Mouse (Mus musculus): Measurements from ENCODE around the gene Col17a1.
A peak's percentile ranks its signal among the peaks of the same experiment; 100 is the strongest.

The Col17a1 gene

DNA sequence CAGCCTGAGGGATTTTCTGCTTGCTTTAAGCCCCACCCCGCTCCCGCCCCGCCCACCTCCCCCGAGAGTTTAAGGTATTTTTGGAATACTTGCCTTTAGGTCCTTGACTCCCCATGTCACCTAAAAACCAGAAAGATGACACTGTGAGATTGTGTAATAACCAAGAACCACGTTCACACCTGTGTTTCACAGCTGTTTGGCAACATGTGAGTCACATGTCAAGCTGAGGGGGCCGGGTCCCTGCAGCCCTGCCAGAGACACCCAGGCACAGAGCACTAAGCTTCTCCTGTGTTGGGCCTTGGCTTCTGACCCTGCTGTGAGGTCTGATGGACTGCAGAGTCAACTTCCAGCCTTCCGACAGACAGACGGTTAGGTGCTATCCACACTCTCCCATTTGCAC is 24.3 kb downstream of the Col17a1 start:
- DNase-seq (ENCODE audit: low spot score), result no peak

DNA sequence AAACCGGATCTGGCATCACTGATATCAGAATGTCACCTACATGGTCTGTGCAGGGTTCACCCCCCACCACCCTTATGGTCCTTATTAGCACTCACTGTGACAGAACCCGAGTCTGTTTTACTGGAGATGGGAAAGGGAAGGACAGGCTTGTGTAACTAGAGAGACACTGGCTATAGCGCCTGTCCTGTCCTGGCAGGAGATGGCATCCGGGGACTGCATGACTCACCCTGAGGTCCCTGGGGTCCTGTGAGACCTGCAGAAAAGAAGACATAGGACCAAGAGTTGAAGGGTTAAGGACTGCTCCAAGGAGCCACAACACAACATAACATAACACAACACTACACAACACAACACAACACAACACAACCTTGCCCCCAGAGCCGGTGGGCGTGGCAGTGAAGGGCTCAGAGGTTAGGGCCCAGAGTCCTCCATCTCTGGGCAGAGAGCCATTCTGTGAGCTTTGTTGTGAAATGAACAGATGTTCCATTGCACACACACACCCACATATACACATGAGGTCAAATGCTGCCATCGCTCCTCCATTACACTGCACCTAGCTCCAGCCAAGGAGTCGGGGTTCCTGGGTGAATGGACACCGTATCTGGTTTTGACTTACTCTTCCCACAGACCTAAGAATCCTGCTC is 32.0 kb downstream of the Col17a1 start:
- DNase-seq (ENCODE audit: low spot score), result no peak

DNA sequence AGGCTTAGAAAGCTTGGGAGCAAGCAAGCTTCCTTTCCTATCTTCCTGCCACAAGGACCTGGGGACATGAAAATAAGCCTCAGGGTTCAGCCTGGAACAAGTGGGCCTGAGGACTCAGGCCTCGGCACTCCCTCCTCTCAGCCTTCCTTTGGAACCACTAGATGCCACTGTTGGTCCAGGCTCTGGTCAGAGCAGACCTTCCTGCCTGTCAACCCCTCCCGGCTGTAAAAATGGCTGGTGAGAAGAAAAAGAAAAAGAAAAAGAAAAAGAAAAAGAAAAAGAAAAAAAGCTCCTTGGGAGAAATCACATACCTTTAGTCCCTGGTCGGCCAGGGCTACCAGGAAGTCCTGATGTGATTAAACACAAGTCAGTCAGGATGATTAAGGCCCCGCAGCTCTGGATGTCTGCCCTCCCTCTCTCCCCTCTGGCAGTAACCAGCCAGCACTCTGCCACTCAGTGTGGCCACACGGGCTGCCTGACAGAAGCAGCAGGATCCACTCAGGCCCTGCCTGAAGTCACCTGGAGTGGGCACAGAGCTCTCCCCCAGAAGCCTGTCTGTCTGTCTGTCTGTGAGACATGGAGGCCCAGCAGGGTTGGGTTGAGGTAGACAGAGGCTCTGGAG is 32.9 kb downstream of the Col17a1 start:
- peak; percentile 79 for DNase-seq (ENCODE audit: low spot score)

DNA sequence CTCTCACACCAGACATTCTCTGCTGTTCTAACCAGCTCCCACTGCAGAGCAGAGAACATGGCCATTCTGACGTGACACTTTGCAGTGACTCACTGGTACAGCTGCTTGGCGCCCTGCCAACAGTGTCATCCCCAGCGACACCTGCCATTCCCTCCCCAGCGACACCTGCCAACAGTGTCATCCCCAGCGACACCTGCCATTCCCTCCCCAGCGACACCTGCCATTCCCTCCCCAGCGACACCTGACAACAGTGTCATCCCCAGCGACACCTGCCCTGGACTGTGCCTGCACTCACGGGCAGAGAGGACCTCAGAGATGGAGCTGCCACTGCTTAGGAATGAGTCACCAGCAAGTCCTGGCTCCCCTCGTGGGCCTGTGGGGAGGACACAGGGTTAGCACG is 37.0 kb downstream of the Col17a1 start:
- DNase-seq (ENCODE audit: low spot score), result no peak

DNA sequence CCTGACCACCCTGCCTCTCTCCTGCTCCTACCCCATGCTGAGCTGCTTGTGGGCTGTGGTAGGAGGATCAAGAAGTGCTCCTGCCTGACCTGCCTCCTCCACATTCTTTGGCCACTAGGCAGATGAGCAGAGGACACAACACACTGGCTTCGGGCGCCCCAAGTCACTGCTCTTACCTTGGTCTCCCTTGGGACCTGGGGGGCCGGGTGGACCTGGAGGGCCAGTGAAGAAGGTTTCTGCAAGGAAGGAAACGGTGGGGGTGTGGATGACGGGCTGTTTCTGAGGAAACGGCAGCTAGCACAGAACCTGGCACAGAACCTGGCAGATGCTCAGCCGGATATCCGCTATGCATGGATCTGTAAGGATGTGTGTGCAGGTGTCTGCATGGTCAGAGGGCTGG is 38.7 kb downstream of the Col17a1 start:
- DNase-seq (ENCODE audit: low spot score), result no peak

DNA sequence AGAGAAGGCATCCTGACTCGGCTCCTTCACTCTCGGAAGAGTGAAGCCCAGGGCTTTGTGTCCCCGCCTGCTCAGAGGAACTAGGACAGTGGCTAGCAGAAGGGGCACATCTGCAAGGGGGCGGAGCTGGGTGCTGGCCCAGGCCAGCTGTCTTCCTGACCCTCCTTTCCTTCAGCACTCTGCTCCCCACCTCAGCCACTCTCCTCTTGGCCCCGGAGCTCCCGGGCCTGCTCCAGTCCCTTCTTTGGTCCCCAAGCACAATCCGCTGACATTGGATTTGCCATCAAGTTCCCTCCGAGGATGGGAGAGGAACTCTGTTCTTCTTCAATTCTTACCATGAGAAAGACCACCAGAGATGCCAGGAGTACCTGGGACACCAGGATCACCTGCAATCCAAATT is 39.6 kb downstream of the Col17a1 start:
- DNase-seq (ENCODE audit: low spot score), result no peak

DNA sequence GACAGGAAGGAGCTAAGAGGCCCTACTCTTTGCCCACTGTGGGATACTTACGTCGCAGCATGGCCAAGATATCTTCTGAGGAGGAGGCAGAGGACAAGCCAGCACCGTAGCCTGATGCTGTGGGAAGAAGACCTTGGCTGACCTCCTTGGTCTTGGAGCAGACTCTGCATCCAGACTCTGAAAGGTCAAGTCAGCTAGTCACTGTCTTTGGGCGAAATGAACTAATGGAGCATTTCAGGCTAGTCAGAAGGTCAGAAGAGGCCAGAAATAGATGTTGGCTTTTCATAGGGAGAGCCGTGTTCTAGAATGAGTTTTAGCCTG is 40.8 kb downstream of the Col17a1 start:
- no peak for DNase-seq (ENCODE audit: low spot score)

DNA sequence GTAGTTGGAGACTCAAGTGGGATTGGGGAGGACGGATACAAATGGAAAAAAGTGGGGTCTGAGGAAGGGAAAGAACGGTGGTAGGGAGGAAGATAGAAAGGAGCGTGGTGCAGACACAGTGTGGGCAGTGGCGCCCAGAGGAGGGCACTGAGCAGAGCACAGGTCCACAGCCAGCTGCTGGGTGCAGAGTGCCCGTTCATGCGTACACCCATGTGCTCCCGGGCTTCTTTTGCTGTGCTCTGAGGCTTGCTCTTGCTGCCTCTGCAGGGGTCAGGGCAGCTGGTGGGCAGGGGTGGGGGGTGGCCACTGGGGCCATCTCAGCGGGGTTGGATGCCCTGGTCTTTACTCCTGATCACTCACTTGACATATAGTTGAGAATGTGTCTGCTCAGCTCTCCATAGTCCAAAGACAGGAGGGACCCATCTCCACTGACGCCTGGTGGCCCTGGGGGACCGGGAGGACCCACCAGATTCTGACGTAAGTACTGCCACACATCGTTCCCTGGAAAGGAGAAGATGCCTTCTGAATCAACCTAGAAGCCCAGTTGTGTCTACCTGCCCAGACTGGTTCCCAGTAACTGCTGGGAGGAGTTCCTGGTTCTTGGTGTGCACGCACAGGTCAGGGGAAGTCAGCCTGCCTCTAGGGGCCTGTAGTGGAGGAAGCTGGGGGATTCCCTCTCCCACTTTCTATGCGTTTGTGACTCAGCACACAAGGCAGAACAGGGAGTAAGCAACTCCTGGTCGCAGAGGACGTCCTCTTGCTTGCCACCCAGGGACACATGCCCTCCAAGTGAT is 41.3 kb downstream of the Col17a1 start:
- no peak for DNase-seq (ENCODE audit: low spot score)

DNA sequence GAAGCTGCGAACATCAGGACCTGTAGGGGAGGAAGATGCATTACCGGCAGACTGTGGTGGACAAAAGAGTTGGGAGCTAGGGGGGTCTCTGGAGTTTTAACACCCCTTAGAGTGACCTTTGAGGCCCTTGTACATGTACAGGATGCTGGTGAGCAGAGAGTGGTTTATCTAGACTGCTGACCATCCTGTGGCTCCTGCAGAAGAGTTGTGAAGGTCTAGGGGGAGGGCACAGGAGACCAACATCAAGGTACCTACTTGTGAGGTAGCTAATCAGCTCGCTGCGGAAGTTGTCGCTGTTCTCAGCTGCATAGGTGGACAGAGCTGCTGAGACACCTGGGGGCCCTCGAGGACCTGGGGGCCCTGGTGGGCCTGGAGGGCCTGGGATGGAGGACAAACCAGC is 42.8 kb downstream of the Col17a1 start:
- DNase-seq (ENCODE audit: low spot score), result no peak

DNA sequence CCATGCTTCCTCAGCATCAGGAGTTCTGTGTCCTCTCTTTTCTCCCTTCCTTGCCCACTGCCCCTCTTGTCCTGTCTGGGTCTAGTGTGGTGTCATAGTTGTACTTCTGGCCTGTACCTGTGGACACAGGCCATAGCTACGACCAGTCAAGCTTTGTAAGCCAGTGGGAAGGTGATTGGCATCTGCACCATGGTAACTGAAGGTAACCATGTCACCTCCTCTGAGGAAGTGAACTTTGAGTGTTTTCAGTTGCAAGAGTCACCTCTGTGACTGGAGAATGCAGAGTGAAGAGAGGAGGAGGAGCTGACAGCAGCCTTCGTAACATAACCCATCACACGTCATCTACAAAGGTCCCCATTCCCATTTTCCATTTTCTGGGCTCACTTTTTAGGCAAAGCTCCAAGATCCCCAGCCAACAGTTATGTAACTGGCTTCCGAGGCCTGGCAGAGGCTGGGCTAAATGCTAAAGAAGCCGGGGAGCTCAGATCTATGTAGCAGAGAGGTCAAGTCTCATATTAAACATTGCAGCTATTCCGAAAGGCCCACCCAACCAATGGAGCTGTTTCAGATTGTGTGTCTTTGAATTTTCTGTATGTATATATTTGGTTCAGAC is 45.3 kb downstream of the Col17a1 start:
- no peak for DNase-seq (ENCODE audit: low spot score)

DNA sequence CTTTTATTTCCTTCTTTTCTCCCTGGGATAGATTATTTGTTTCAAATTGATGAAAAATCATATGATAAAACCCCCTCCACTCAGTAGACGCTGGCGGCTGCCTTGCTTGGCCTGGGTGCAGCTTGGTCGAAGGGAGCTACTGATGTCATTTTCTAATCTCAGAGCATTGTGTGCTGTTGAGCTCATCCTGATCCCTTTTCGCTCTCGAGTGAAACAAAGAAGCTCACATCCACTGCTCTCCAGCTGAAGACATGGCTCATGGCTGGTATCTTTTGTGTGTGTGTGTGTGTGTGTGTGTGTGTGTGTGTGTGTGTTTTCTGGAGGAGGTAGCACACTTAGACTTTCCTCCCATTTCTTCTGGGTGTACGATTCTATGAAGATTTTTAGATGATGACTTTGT is 46.3 kb downstream of the Col17a1 start:
- DNase-seq (ENCODE audit: low spot score), result no peak

DNA sequence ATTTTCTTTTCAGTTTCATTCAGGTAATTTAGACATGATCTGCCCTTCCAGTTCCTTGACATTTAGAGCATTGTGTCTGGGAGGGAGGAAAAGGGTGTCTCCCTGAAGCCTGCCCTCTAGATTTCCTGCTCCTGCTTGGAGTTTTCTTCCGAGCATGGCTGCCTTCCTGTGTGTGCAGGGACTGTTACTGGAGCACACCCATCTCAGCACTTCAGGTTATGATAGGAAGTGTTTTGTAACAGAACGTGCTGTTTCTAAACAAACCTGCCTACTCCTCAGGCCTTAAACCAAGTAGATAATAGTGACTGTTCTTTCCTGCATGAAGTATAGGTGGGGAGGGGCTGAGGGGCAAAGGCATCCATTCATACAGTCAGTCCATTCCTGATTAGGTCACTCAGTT is 48.0 kb downstream of the Col17a1 start:
- DNase-seq (ENCODE audit: low spot score), result no peak

DNA sequence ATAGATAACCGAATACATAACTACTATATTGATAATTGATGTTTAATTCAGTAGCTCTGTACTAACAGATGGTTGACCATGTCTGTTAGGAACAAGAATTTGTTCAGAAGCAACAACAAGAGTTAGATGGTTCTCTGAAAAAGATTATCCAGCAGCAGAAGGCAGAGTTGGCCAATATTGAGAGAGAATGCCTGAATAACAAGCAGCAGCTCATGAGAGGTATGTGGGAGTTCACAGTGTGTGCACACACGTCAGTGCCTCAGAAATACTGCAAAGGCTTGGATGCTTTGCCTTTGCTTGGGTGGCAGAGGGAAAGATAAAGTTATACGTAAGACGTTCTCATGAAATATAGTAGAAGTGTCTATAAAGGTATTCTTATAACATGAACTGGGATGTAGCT is 56.5 kb downstream of the Col17a1 start:
- no peak for DNase-seq (ENCODE audit: low spot score)

DNA sequence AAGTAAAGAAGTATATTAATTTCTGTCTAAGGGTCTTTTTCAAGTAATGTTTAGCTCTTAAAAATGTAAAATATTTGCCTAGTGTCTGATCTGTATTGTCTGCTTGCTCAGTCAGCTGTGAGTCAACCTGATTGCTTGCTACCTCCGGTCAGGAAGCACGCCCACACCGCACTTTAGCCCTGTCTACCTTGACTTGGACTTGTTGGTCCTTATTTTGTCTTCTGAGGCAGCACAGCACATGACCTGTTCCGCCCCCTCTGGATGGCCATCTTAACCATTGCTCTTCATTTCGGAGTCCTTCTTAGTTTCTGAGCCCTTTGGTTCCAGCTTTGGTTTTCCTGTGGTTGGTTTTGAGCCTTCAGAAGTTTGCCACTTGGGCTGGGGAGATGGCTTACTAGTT is 60.1 kb downstream of the Col17a1 start:
- no peak for DNase-seq (ENCODE audit: low spot score)

DNA sequence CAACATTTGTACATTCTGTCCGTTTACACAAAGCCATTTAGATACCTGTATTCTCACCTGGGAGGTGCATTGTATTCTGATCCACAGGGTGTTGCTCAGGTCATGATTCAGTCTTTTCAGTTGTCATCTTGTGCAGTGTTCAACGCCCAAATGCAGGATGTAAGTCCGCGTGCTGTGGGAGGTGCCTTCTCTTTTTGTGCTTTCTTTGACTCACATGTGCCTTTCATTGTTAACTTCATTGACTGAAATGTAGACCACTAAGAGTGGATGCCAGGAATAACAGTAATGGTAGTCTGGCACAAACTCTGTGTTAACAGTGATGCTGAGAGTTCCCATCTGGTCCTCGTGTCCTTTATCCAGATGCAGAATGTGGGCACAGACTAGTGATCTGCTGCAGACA is 61.5 kb downstream of the Col17a1 start:
- no peak for DNase-seq (ENCODE audit: low spot score)

DNA sequence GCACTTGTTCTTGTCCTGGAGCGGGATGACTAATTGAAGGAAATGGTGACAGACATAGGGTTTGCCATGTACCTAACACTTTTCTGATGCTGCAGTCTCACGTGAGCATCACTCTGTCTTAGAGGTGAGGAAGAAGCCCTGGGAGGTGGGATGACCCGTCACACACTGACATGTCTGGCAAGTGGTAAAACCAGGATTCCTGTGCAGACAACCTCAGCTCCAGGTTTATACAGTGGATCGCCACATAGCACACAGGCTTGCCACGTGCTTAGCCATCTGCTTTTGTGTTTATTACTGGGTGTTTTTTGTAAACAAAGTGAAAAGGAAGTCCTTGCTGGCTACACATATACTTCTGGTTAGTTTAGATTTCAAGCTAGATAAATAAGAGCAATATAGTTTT is 62.8 kb downstream of the Col17a1 start:
- no peak for DNase-seq (ENCODE audit: low spot score)

DNA sequence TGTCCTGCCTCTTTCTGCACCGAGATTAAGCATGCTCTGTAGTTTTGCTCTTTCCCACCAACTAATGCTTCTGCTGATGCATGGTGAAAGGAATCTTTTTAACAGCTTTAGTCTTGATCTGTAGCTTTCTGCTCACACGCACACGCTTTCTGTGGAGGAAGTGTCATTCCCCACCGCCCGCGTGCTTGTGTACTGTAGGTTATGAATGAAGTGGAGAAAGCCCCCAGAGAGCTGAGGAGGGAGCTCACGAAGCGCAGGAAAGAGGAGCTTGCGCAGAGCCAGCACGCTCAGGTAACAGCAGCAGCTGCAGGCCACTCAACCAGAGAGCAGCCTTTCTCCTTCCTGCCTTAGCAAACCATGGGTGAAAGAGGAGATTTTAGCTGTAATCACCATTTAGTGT is 64.4 kb downstream of the Col17a1 start:
- no peak for DNase-seq (ENCODE audit: low spot score)

DNA sequence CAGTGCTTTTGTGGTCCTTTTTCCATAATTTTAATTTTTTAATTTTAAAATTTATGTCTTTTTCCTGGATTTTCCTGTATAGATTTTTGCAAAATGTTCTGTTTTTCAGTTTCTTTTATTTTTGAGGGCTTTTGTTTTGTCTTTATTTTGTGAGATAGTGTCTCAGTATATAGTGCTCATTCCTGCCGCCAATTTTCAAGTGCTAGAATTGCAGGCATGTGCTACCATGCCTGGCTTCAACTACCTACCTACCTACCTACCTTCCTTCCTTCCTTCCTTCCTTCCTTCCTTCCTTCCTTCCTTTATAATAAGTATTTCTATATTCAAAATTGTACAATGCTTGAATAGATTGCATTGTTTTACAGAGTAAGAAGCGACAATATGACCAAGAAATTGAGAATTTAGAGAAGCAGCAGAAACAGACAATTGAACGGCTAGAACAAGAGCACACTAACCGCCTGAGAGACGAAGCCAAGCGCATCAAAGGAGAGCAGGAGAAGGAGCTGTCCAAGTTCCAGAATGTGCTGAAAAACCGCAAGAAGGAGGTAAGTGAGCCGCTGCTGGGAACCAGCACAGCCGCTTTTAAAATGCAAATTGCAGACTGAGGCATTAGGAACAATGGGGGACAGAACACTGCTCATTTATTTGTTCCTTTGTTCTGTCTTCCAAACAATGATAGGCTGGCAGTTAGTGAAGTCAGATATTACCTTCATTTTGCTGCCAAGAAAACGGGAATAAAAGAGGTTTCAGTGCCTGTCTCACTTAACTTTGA is 66.8 kb downstream of the Col17a1 start:
- DNase-seq (ENCODE audit: low spot score), result no peak

DNA sequence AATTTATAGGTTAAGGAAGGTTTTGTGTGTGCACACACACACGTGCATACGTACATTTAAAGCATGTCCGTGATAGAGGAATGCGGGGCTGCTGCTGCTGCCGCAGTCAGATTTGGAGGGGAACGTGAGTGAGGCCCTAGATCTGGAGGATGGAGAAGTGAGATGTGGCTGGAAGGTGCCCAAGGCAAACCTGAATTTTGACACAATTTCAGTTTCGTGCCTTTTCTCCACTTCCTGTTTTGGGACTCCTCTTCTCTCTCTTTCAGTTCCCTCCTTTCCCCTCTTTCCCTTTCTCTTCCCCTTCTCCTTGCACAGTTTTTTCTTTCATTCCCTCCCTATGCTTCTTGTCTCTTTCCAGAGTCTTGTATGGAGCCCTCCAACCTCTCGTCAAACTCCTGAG is 70.4 kb downstream of the Col17a1 start:
- no peak for DNase-seq (ENCODE audit: low spot score)

DNA sequence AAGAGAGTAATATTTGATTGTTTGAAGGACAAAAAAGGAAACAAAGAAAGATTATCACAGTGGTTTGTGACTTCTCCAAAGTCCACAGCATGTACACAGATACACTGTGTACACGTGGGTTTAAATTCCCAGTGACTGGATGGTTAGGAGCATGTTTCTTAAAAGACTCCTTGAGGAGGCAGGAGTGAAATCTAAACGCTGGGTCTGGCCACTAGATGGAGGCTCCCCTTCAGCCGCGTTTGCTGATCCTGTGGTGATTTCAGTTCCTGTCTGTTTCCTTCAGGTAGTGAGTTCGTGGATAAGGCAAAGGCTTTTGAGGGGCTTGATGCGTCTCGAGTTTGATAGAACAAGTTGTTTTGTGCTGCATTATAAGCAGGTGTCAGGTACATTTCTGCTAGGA is 78.5 kb downstream of the Col17a1 start:
- DNase-seq (ENCODE audit: low spot score), result no peak

DNA sequence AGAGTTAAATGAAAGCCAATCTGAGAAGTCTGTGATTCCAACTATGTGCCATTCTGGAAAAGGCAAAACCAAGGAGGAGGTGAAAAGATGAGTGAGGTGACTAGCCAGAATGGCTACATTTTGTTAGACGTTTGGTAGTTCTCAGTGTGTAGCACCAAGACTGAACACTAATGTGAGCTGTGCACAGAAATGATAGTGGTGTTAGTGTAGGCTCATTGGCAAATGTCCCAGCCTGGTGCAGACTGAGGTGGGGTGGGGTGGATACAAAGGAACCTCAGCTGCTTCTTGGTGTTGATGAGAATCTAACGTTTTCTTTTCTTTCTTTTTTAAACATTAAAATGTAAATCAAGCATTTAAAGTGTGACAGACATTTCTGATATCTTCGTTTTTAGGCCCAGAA is 83.4 kb downstream of the Col17a1 start:
- no peak for DNase-seq (ENCODE audit: low spot score)

Data from embryo, embryonic 10 days (tissue).